Mouse (Mus musculus): ENCODE data around the gene Col4a2. TPM values are rescaled to one million over a fixed set of nuclear protein-coding genes. Genes with fewer than 3 reads are reported as not detected.

Gene Col4a2
- polyA plus RNA-seq, 1 experiment: 36.0 TPM

- H3K4me1 ChIP-seq (ENCODE audit: control insufficient read depth, insufficient read depth, insufficient read length): no peaks in the 10 kb centered on the region
- H3K36me3 ChIP-seq (ENCODE audit: control insufficient read depth, insufficient read depth, low read length): no peaks in the 10 kb centered on the region
- no peak for TF ChIP-seq CTCF (IDR thresholded peaks at IDR 0.05; ENCODE audit: extremely low read depth, insufficient read depth, insufficient read length, insufficient replicate concordance)
- TF ChIP-seq POLR2A (IDR thresholded peaks at IDR 0.05; ENCODE audit: low read depth, low read length): no peak
- H3K27me3 ChIP-seq (ENCODE audit: control insufficient read depth, insufficient read depth, low read length): no peaks in the 10 kb centered on the region
- 42% methylated on average over 7 of the region's 7 CpGs for WGBS
- H3K27ac ChIP-seq (ENCODE audit: insufficient read depth, low read length): no peak overlapping the region
- no peak for DNase-seq (ENCODE audit: low read depth in 1 of 2, low spot score in 2 of 2)
- no peak overlapping the region for H3K4me3 ChIP-seq (ENCODE audit: extremely low read depth, insufficient read depth, insufficient read length)
Observed at GRCm38 (mm10) chr8:11396111-11396510, 83.5 kb downstream of the Col4a2 start.

GRCm38 (mm10) chr8:11397126-11397525 lies 84.5 kb downstream of the Col4a2 start:
- H3K27ac ChIP-seq (ENCODE audit: insufficient read depth, low read length): no peak overlapping the region
- no peak overlapping the region for H3K4me3 ChIP-seq (ENCODE audit: extremely low read depth, insufficient read depth, insufficient read length)
- H3K27me3 ChIP-seq (ENCODE audit: control insufficient read depth, insufficient read depth, low read length): no peaks in the 10 kb centered on the region
- H3K36me3 ChIP-seq (ENCODE audit: control insufficient read depth, insufficient read depth, low read length): no peaks in the 10 kb centered on the region
- no peak for TF ChIP-seq CTCF (IDR thresholded peaks at IDR 0.05; ENCODE audit: extremely low read depth, insufficient read depth, insufficient read length, insufficient replicate concordance)
- no peak for TF ChIP-seq POLR2A (IDR thresholded peaks at IDR 0.05; ENCODE audit: low read depth, low read length)
- no peak for DNase-seq (ENCODE audit: low read depth in 1 of 2, low spot score in 2 of 2)
- 84% methylated on average over 9 of the region's 9 CpGs for WGBS
- H3K4me1 ChIP-seq (ENCODE audit: control insufficient read depth, insufficient read depth, insufficient read length): no peaks in the 10 kb centered on the region

GRCm38 (mm10) chr8:11399706-11400105 lies 87.1 kb downstream of the Col4a2 start:
- TF ChIP-seq POLR2A (IDR thresholded peaks at IDR 0.05; ENCODE audit: low read depth, low read length) (no peak), CTCF (IDR thresholded peaks at IDR 0.05; ENCODE audit: extremely low read depth, insufficient read depth, insufficient read length, insufficient replicate concordance) (no peak)
- H3K27me3 ChIP-seq (ENCODE audit: control insufficient read depth, insufficient read depth, low read length): no peaks in the 10 kb centered on the region
- no peaks in the 10 kb centered on the region for H3K36me3 ChIP-seq (ENCODE audit: control insufficient read depth, insufficient read depth, low read length)
- H3K4me1 ChIP-seq (ENCODE audit: control insufficient read depth, insufficient read depth, insufficient read length): no peaks in the 10 kb centered on the region
- H3K4me3 ChIP-seq (ENCODE audit: extremely low read depth, insufficient read depth, insufficient read length): no peak overlapping the region
- WGBS: 83% methylated on average over 8 of the region's 8 CpGs
- no peak overlapping the region for H3K27ac ChIP-seq (ENCODE audit: insufficient read depth, low read length)
- DNase-seq (ENCODE audit: low read depth in 1 of 2, low spot score in 2 of 2): no peak

GRCm38 (mm10) chr8:11400244-11400643 lies 87.6 kb downstream of the Col4a2 start:
- H3K27me3 ChIP-seq (ENCODE audit: control insufficient read depth, insufficient read depth, low read length): no peaks in the 10 kb centered on the region
- H3K27ac ChIP-seq (ENCODE audit: insufficient read depth, low read length): no peak overlapping the region
- no peaks in the 10 kb centered on the region for H3K36me3 ChIP-seq (ENCODE audit: control insufficient read depth, insufficient read depth, low read length)
- no peak overlapping the region for H3K4me3 ChIP-seq (ENCODE audit: extremely low read depth, insufficient read depth, insufficient read length)
- 81% methylated on average over 8 of the region's 8 CpGs for WGBS
- no peaks in the 10 kb centered on the region for H3K4me1 ChIP-seq (ENCODE audit: control insufficient read depth, insufficient read depth, insufficient read length)
- DNase-seq (ENCODE audit: low read depth in 1 of 2, low spot score in 2 of 2): no peak
- TF ChIP-seq CTCF (IDR thresholded peaks at IDR 0.05; ENCODE audit: extremely low read depth, insufficient read depth, insufficient read length, insufficient replicate concordance): no peak
- TF ChIP-seq POLR2A (IDR thresholded peaks at IDR 0.05; ENCODE audit: low read depth, low read length): no peak

DNA sequence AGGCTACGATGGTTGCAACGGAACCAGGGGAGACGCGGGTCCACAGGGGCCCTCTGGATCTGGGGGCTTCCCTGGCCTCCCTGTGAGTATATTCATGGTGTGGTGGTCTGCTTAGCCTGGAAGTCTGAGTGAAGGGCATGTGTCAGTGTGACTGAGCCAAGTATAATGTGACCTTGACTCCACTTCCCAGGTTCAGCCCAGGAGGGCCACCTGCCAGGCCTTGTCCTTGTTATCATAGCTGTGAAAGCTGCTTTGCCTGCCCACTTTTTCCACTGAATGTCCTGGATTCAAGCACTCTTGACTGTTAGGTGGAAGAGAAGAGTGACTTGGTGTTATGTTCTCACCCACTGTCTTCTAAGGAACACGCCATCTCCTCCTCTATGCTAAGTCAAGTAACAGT lies 88.6 kb downstream of the Col4a2 start:
- no peak for TF ChIP-seq CTCF (IDR thresholded peaks at IDR 0.05; ENCODE audit: extremely low read depth, insufficient read depth, insufficient read length, insufficient replicate concordance)
- no peak for TF ChIP-seq POLR2A (IDR thresholded peaks at IDR 0.05; ENCODE audit: low read depth, low read length)
- no peak overlapping the region for H3K27ac ChIP-seq (ENCODE audit: insufficient read depth, low read length)
- no peaks in the 10 kb centered on the region for H3K36me3 ChIP-seq (ENCODE audit: control insufficient read depth, insufficient read depth, low read length)
- no peaks in the 10 kb centered on the region for H3K4me1 ChIP-seq (ENCODE audit: control insufficient read depth, insufficient read depth, insufficient read length)
- DNase-seq (ENCODE audit: low read depth in 1 of 2, low spot score in 2 of 2): no peak
- WGBS: 92% methylated on average over 5 of the region's 5 CpGs
- H3K4me3 ChIP-seq (ENCODE audit: extremely low read depth, insufficient read depth, insufficient read length): no peak overlapping the region
- H3K27me3 ChIP-seq (ENCODE audit: control insufficient read depth, insufficient read depth, low read length): no peaks in the 10 kb centered on the region

- 90% methylated on average over 4 of the region's 4 CpGs for WGBS
- Histone ChIP-seq H3K4me3 (ENCODE audit: extremely low read depth, insufficient read depth, insufficient read length) (no peak overlapping the region), H3K27ac (ENCODE audit: insufficient read depth, low read length) (no peak overlapping the region), H3K36me3 (ENCODE audit: control insufficient read depth, insufficient read depth, low read length) (no peaks in the 10 kb centered on the region), H3K27me3 (ENCODE audit: control insufficient read depth, insufficient read depth, low read length) (no peaks in the 10 kb centered on the region), H3K4me1 (ENCODE audit: control insufficient read depth, insufficient read depth, insufficient read length) (no peaks in the 10 kb centered on the region)
- no peak for DNase-seq (ENCODE audit: low read depth in 1 of 2, low spot score in 2 of 2)
- TF ChIP-seq POLR2A (IDR thresholded peaks at IDR 0.05; ENCODE audit: low read depth, low read length) (no peak), CTCF (IDR thresholded peaks at IDR 0.05; ENCODE audit: extremely low read depth, insufficient read depth, insufficient read length, insufficient replicate concordance) (no peak)
Observed at GRCm38 (mm10) chr8:11402220-11402619, 89.6 kb downstream of the Col4a2 start.

GRCm38 (mm10) chr8:11403813-11404212 lies 91.2 kb downstream of the Col4a2 start:
- H3K27me3 ChIP-seq (ENCODE audit: control insufficient read depth, insufficient read depth, low read length): no peaks in the 10 kb centered on the region
- no peak for TF ChIP-seq POLR2A (IDR thresholded peaks at IDR 0.05; ENCODE audit: low read depth, low read length)
- TF ChIP-seq CTCF (IDR thresholded peaks at IDR 0.05; ENCODE audit: extremely low read depth, insufficient read depth, insufficient read length, insufficient replicate concordance): no peak
- H3K4me3 ChIP-seq (ENCODE audit: extremely low read depth, insufficient read depth, insufficient read length): no peak overlapping the region
- H3K36me3 ChIP-seq (ENCODE audit: control insufficient read depth, insufficient read depth, low read length): no peaks in the 10 kb centered on the region
- H3K4me1 ChIP-seq (ENCODE audit: control insufficient read depth, insufficient read depth, insufficient read length): no peaks in the 10 kb centered on the region
- H3K27ac ChIP-seq (ENCODE audit: insufficient read depth, low read length): no peak overlapping the region
- 86% methylated on average over 9 of the region's 9 CpGs for WGBS
- no peak for DNase-seq (ENCODE audit: low read depth in 1 of 2, low spot score in 2 of 2)
